Mouse (Mus musculus) intestine, embryonic 15.5 days (tissue): ENCODE data around the gene Elavl4. TPM values are rescaled to one million over a fixed set of nuclear protein-coding genes. Genes with fewer than 3 reads are reported as not detected.

Experiments used
- ATAC-seq: fragments of 200-750 bp; cut with Nextera tagmentation; 2 replicates; pipeline ENCODE4 v1.8.0; 2017; ENCODE audit warnings: moderate TSS enrichment, moderate library complexity
- H3K27ac ChIP-seq: fragments of 300-500 bp; sonication (generic); 2 replicates; pipeline ENCODE4 v1.5.1; 2015; ENCODE audit warnings: mild to moderate bottlenecking, inconsistent platforms
- H3K27me3 ChIP-seq: fragments of 300-500 bp; sonication (generic); replicated peaks from 2 replicates; pipeline ENCODE4 v1.6.1; 2015; ENCODE audit warnings: inconsistent platforms
- H3K36me3 ChIP-seq: fragments of 300-500 bp; sonication (generic); 2 replicates; pipeline ENCODE4 v1.6.1; 2015; ENCODE audit warnings: inconsistent platforms
- H3K4me1 ChIP-seq: fragments of 300-500 bp; sonication (generic); replicated peaks from 2 replicates; pipeline ENCODE4 v1.6.1; 2015; ENCODE audit warnings: inconsistent platforms
- H3K4me2 ChIP-seq: fragments of 300-500 bp; sonication (generic); replicated peaks from 2 replicates; pipeline ENCODE4 v1.6.1; 2015; ENCODE audit warnings: mild to moderate bottlenecking, inconsistent platforms
- H3K4me3 ChIP-seq: fragments of 300-500 bp; sonication (generic); replicated peaks from 2 replicates; pipeline ENCODE4 v1.5.1; 2015; ENCODE audit warnings: inconsistent platforms
- H3K9ac ChIP-seq: fragments of 300-500 bp; sonication (generic); 2 replicates; pipeline ENCODE4 v1.6.1; 2015; ENCODE audit warnings: inconsistent platforms
- H3K9me3 ChIP-seq: fragments of 300-500 bp; sonication (generic); 2 replicates; pipeline ENCODE4 v1.6.1; 2016; ENCODE audit warnings: inconsistent platforms
- WGBS: fragments of 180-500 bp; shearing (Covaris S2); methylation state at CpG from one replicate; pipeline ENCODE4 v1.1.7; 2015; 5-methylcytosine and 5-hydroxymethylcytosine counted together
- polyA plus RNA-seq: library from polyadenylated mRNA; unstranded; fragments of >200 nt; fragmentation: Nextera tagmentation; extraction: Ambion mirVana; gene quantifications from 2 replicates; pipeline ENCODE4 v1.2.1, GENCODE M21; 2015

Elavl4 gene
- polyA plus RNA-seq = 39.5 and 50.0 TPM in 2 replicates

- H3K4me2 ChIP-seq = peak within 1 kb of the TSS; percentile 84
- under 1% methylated on average over 71 of the region's 75 CpGs for WGBS
- ATAC-seq = peak; percentile 98
- no peaks in the 10 kb centered on the region for H3K9me3 ChIP-seq
- peak within 1 kb of the TSS; percentile 59 for H3K9ac ChIP-seq
- 0 out of 2 replicates have a peak, but pooled peaks cover 2% of the 10 kb centered on the region for H3K4me1 ChIP-seq
- no peaks in the 10 kb centered on the region for H3K36me3 ChIP-seq
- peak within 1 kb of the TSS; percentile 56 for H3K4me3 ChIP-seq
- peak within 1 kb of the TSS; percentile 58; the same call in 1 of the 2 replicates for H3K27ac ChIP-seq
- no peaks in the 10 kb centered on the region for H3K27me3 ChIP-seq
Observed at GRCm38 (mm10) chr4:110351178-110352000, at the start of gene Elavl4. TSS of gene Elavl4 (minus strand) at chr4:110351909.

GRCm38 (mm10) chr4:110397618-110398045 lies 45.9 kb upstream of the Elavl4 start, which contains the start of gene Agbl4:
TSS of gene Agbl4 (plus strand) at chr4:110397661.
- Histone ChIP-seq H3K4me1 (no peaks in the 10 kb centered on the region), H3K9me3 (no peaks in the 10 kb centered on the region), H3K27me3 (no peaks in the 10 kb centered on the region), H3K27ac (no peak within 1 kb of the TSS), H3K9ac (peak within 1 kb of the TSS; percentile 49), H3K4me2 (peak within 1 kb of the TSS; percentile 87), H3K4me3 (peak within 1 kb of the TSS; percentile 58), H3K36me3 (no peaks in the 10 kb centered on the region)
- peak; percentile 100 for ATAC-seq
- WGBS = 1% methylated on average over 27 of the region's 27 CpGs

GRCm38 (mm10) chr4:110396221-110396620 lies 44.5 kb upstream of the Elavl4 start:
- no peak overlapping the region for H3K9ac ChIP-seq
- no peak overlapping the region for H3K4me3 ChIP-seq
- H3K27ac ChIP-seq = no peak overlapping the region
- WGBS = 77% methylated on average over 5 of the region's 5 CpGs
- no peaks in the 10 kb centered on the region for H3K27me3 ChIP-seq
- no peak for ATAC-seq
- H3K36me3 ChIP-seq = no peaks in the 10 kb centered on the region
- no peak overlapping the region for H3K4me2 ChIP-seq
- H3K9me3 ChIP-seq = no peaks in the 10 kb centered on the region
- no peaks in the 10 kb centered on the region for H3K4me1 ChIP-seq

GRCm38 (mm10) chr4:110360568-110360967 lies 8.9 kb upstream of the Elavl4 start:
- no peaks in the 10 kb centered on the region for H3K27me3 ChIP-seq
- H3K27ac ChIP-seq = no peak overlapping the region
- 69% methylated on average over 2 of the region's 2 CpGs for WGBS
- H3K4me1 ChIP-seq = no peaks in the 10 kb centered on the region
- H3K4me2 ChIP-seq = no peak overlapping the region
- no peak overlapping the region for H3K9ac ChIP-seq
- ATAC-seq = no peak
- H3K4me3 ChIP-seq = no peak overlapping the region
- no peaks in the 10 kb centered on the region for H3K36me3 ChIP-seq
- H3K9me3 ChIP-seq = no peaks in the 10 kb centered on the region

GRCm38 (mm10) chr4:110352001-110352369 lies 276 bp upstream of the Elavl4 start:
- Histone ChIP-seq H3K9ac (peak overlapping the region; percentile 59), H3K9me3 (no peaks in the 10 kb centered on the region), H3K4me2 (peak overlapping the region; percentile 84), H3K27me3 (no peaks in the 10 kb centered on the region), H3K4me3 (peak overlapping the region; percentile 56), H3K36me3 (no peaks in the 10 kb centered on the region), H3K4me1 (0 out of 2 replicates have a peak, but pooled peaks cover 2% of the 10 kb centered on the region), H3K27ac (no peak overlapping the region)
- 11% methylated on average over 5 of the region's 5 CpGs for WGBS
- ATAC-seq = peak; percentile 32

GRCm38 (mm10) chr4:110350856-110351177 lies 892 bp downstream of the Elavl4 start:
- H3K4me2 ChIP-seq = peak overlapping the region; percentile 84
- H3K9me3 ChIP-seq = no peaks in the 10 kb centered on the region
- H3K4me1 ChIP-seq = 0 out of 2 replicates have a peak, but pooled peaks cover 2% of the 10 kb centered on the region
- H3K27ac ChIP-seq = no peak overlapping the region
- 14% methylated on average over 6 of the region's 6 CpGs for WGBS
- no peaks in the 10 kb centered on the region for H3K36me3 ChIP-seq
- no peaks in the 10 kb centered on the region for H3K27me3 ChIP-seq
- ATAC-seq = peak; percentile 35
- H3K9ac ChIP-seq = peak overlapping the region; percentile 59
- H3K4me3 ChIP-seq = peak overlapping the region; percentile 56

GRCm38 (mm10) chr4:110323912-110324311 lies 27.8 kb downstream of the Elavl4 start:
- no peaks in the 10 kb centered on the region for H3K36me3 ChIP-seq
- H3K27me3 ChIP-seq = no peaks in the 10 kb centered on the region
- H3K9me3 ChIP-seq = no peaks in the 10 kb centered on the region
- no peaks in the 10 kb centered on the region for H3K4me1 ChIP-seq
- H3K27ac ChIP-seq = no peak overlapping the region
- no peak overlapping the region for H3K4me3 ChIP-seq
- H3K4me2 ChIP-seq = no peak overlapping the region
- ATAC-seq = no peak
- H3K9ac ChIP-seq = no peak overlapping the region
- 53% methylated on average over 3 of the region's 3 CpGs for WGBS

GRCm38 (mm10) chr4:110312126-110312525 lies 39.6 kb downstream of the Elavl4 start:
- Histone ChIP-seq H3K36me3 (no peaks in the 10 kb centered on the region), H3K4me3 (no peak overlapping the region), H3K9ac (no peak overlapping the region), H3K27ac (no peak overlapping the region), H3K9me3 (no peaks in the 10 kb centered on the region), H3K4me1 (no peaks in the 10 kb centered on the region), H3K4me2 (no peak overlapping the region), H3K27me3 (no peaks in the 10 kb centered on the region)
- 24% methylated on average over 1 of the region's 1 CpGs for WGBS
- ATAC-seq = no peak

- no peak for ATAC-seq
Observed at GRCm38 (mm10) chr4:110306972-110307371, 44.7 kb downstream of the Elavl4 start.

GRCm38 (mm10) chr4:110306559-110306958 lies 45.1 kb downstream of the Elavl4 start:
- ATAC-seq = no peak
- Histone ChIP-seq H3K9ac (no peak overlapping the region), H3K4me1 (no peaks in the 10 kb centered on the region), H3K9me3 (no peaks in the 10 kb centered on the region), H3K27ac (no peak overlapping the region), H3K36me3 (no peaks in the 10 kb centered on the region), H3K4me2 (no peak overlapping the region), H3K27me3 (no peaks in the 10 kb centered on the region), H3K4me3 (no peak overlapping the region)
- 80% methylated on average over 11 of the region's 11 CpGs for WGBS

More at GRCm38 (mm10) chr4:110306972-110307371, 44.7 kb downstream of the Elavl4 start:
- no peaks in the 10 kb centered on the region for H3K9me3 ChIP-seq
- no peak overlapping the region for H3K4me3 ChIP-seq
- no peaks in the 10 kb centered on the region for H3K27me3 ChIP-seq
- H3K27ac ChIP-seq = no peak overlapping the region
- H3K4me1 ChIP-seq = no peaks in the 10 kb centered on the region
- 65% methylated on average over 5 of the region's 5 CpGs for WGBS
- H3K36me3 ChIP-seq = no peaks in the 10 kb centered on the region
- no peak overlapping the region for H3K9ac ChIP-seq
- H3K4me2 ChIP-seq = no peak overlapping the region

- Histone ChIP-seq H3K9ac (no peak overlapping the region), H3K27ac (no peak overlapping the region), H3K9me3 (no peaks in the 10 kb centered on the region), H3K4me3 (no peak overlapping the region), H3K4me1 (no peaks in the 10 kb centered on the region), H3K27me3 (no peaks in the 10 kb centered on the region), H3K36me3 (no peaks in the 10 kb centered on the region), H3K4me2 (no peak overlapping the region)
- 85% methylated on average over 3 of the region's 3 CpGs for WGBS
- ATAC-seq = no peak
Observed at GRCm38 (mm10) chr4:110295793-110296192, 55.9 kb downstream of the Elavl4 start.

- H3K27ac ChIP-seq = no peak overlapping the region
- WGBS = 68% methylated on average over 5 of the region's 5 CpGs
- H3K4me3 ChIP-seq = no peak overlapping the region
- H3K27me3 ChIP-seq = no peaks in the 10 kb centered on the region
- H3K9ac ChIP-seq = no peak overlapping the region
- H3K36me3 ChIP-seq = no peaks in the 10 kb centered on the region
- no peaks in the 10 kb centered on the region for H3K4me1 ChIP-seq
- ATAC-seq = no peak
- H3K4me2 ChIP-seq = no peak overlapping the region
- no peaks in the 10 kb centered on the region for H3K9me3 ChIP-seq
Observed at GRCm38 (mm10) chr4:110293238-110293637, 58.5 kb downstream of the Elavl4 start.

GRCm38 (mm10) chr4:110292471-110292870 lies 59.2 kb downstream of the Elavl4 start:
- Histone ChIP-seq H3K27ac (no peak overlapping the region), H3K4me1 (no peaks in the 10 kb centered on the region), H3K9ac (no peak overlapping the region), H3K36me3 (no peaks in the 10 kb centered on the region), H3K27me3 (no peaks in the 10 kb centered on the region), H3K4me3 (no peak overlapping the region), H3K4me2 (no peak overlapping the region), H3K9me3 (no peaks in the 10 kb centered on the region)
- ATAC-seq = no peak
- 78% methylated on average over 10 of the region's 10 CpGs for WGBS
